Mouse (Mus musculus): ENCODE measurements at regions not wholly inside any gene's neighbourhood (a gene's known extent, or its start where the extent isn't known, plus 50 kb on each side); places are given as distances from the start of the nearest gene placed in this dataset.
"Not testable (repeated sequence)": the region's sequence is repeated elsewhere in the genome, so short reads cannot be mapped to it uniquely, and the experiment has no call there.

- no peak for ATAC-seq (ENCODE audit: poor library complexity, severe bottlenecking)
Observed at GRCm38 (mm10) chr17:82378248-82378820, 640.2 kb upstream of the Slc8a1 start.

DNA sequence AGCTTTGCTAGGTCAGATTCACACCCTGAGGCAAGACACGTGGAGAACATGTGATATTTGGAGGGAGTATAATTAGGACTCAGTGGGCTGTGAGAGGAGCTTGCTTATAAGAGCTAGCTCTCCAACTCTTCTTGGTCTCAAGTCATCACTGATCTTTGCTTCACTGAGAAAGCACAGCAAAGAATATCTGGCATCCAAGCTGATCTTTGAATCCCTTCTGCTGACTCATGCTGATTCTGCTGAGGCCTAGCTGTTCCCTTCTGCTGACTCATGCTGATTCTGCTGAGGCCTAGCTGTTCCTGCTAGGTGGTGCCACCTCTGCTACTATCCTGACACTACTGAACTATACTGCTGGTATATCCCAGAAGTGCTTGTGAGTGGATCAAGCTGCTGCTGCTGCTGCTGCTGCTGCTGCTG, 639.0 kb upstream of the Slc8a1 start:
- no peak for ATAC-seq (ENCODE audit: poor library complexity, severe bottlenecking)

DNA sequence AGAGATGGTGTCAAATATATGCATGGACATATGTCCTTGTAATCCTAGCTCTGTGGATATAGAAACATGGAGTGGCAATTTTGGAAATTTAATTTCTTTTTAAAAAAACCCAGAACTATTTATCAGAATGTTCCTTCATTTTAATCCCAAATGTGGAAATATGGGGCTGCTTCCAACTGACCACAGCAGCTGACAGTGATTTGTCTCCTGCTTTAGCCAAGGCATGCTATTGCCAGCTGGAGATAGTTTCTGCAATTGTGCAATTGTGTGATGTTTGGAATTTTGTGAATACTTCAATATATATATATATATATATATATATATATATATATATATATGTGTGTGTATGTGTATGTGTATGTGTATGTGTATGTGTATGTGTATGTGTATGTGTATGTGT, 629.7 kb upstream of the Slc8a1 start:
- ATAC-seq (ENCODE audit: poor library complexity, severe bottlenecking) = no peak

GRCm38 (mm10) chr17:82366001-82366400, 627.8 kb upstream of the Slc8a1 start:
- ATAC-seq (ENCODE audit: poor library complexity, severe bottlenecking) = no peak

GRCm38 (mm10) chr17:82348636-82349035, 610.5 kb upstream of the Slc8a1 start:
- ATAC-seq (ENCODE audit: poor library complexity, severe bottlenecking) = no peak

DNA sequence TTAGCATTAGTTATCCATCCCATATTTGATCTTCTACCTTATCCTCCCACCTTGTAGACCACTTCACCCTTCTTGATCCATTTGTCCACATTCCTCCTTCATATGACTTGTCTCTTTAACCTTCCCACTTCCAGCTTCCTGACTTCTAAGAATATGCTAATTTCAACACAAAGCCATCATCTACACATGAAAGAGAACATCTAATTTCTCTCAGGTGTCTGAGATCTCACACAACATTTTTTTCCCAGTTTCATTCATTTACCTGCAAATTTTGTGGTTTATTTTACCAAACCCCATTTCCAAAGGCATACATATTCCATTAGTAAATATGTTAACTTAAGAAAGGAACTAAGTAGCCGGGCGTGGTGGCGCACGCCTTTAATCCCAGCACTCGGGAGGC, 593.3 kb upstream of the Slc8a1 start:
- no peak for ATAC-seq (ENCODE audit: poor library complexity, severe bottlenecking)

- ATAC-seq (ENCODE audit: poor library complexity, severe bottlenecking) = no peak
Observed at GRCm38 (mm10) chr17:82312191-82312590, 574.0 kb upstream of the Slc8a1 start.

DNA sequence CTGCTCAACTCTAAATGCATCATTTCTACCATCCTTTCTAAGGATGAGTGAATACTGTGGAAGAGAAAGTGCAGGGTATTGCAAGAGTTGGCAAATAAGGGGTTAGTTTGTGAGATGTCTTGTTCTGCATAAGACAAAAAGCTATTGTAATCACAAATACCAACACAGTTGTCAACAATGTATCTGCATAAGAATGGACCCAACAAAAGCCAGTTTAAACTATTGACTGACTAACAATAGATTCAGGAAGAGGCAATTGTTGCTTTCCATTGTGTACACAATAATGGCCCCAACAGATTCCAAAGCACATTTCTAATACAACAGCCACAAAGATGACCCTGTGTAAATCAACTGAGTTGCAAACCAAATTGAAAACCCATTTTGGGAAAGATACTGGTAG, 568.2 kb upstream of the Slc8a1 start:
- no peak for ATAC-seq (ENCODE audit: poor library complexity, severe bottlenecking)

GRCm38 (mm10) chr17:82277728-82278127, 539.6 kb upstream of the Slc8a1 start:
- ATAC-seq (ENCODE audit: poor library complexity, severe bottlenecking) = no peak

DNA sequence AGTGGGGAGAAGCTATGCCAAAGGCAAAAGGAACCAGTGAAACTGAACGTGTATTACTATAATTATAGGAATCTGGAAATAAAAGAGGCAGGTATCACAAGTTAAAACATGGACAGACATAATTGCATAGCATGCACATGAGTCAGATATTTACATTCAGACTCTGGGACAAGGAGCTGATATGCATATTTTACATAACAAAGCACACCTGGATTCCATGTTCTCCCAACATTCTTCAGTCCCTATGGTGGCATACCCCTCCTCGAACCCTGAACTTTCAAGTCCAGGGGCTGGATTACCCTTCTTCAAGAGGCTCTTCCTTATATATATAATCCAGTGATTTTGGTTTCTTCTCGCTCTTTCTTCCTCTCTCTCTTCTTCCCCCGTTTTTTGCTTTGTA, 535.8 kb upstream of the Slc8a1 start:
- no peak for ATAC-seq (ENCODE audit: poor library complexity, severe bottlenecking)

DNA sequence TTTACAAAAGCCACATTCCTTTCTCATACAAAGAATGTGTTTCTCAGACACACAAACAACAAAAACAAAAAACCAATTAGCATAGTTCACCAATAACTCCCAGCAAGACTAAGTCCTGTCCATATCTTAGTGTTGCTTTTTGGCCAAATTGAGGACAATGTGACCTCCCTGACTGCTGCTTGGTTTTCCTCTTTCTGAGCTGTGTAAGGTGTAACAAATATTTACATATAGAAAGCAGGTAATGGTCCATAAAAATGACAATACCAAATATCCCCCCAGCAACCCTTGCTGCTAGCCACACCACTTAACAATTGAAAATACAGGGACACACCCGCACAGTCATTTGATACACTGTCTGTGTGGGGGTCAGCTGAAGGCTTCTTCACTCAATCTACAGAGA, 534.7 kb upstream of the Slc8a1 start:
- ATAC-seq (ENCODE audit: poor library complexity, severe bottlenecking) = no peak

GRCm38 (mm10) chr17:82266842-82267241, 528.7 kb upstream of the Slc8a1 start:
- ATAC-seq (ENCODE audit: poor library complexity, severe bottlenecking) = not testable (repeated sequence)

GRCm38 (mm10) chr17:82252362-82252761, 514.2 kb upstream of the Slc8a1 start:
- ATAC-seq (ENCODE audit: poor library complexity, severe bottlenecking) = no peak

DNA sequence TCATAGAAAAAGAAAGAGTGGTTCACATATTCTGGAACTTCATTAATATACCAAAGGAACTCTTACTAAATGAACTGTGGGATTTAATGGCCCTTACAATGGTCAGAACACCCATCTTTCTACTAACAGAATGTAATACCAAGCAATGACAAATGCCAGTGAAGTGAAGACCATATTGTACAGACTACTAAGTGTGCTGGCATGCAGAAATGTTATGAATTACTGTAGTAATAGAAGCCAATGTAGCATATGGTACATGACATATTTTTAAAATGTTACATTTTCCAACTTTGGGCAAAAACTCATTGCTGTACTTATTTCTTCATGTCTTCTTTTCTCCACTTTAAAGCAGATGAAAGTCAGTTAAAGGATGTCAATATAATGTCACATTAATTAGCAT, 513.7 kb upstream of the Slc8a1 start:
- no peak for ATAC-seq (ENCODE audit: poor library complexity, severe bottlenecking)

DNA sequence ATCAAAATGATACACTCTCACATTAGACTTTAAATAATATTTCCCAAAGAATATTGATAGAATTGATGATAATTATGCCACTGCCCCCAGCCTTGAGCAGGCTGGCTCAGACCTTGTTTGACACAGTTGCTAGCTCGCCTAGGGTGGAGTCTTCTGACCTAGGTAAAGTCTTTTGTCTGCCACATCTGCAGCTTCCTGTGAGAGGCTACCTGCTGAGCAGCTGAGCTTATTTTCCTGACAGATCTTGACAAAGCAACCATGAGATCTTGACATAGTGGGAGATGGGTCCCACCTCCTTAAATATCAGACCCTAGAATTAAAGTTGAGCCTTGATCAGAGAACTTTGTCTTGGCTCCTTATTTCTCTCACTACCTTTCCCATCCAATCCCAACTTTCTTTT, 500.2 kb upstream of the Slc8a1 start:
- no peak for ATAC-seq (ENCODE audit: poor library complexity, severe bottlenecking)

GRCm38 (mm10) chr17:82237456-82237855, 499.3 kb upstream of the Slc8a1 start:
- no peak for ATAC-seq (ENCODE audit: poor library complexity, severe bottlenecking)

DNA sequence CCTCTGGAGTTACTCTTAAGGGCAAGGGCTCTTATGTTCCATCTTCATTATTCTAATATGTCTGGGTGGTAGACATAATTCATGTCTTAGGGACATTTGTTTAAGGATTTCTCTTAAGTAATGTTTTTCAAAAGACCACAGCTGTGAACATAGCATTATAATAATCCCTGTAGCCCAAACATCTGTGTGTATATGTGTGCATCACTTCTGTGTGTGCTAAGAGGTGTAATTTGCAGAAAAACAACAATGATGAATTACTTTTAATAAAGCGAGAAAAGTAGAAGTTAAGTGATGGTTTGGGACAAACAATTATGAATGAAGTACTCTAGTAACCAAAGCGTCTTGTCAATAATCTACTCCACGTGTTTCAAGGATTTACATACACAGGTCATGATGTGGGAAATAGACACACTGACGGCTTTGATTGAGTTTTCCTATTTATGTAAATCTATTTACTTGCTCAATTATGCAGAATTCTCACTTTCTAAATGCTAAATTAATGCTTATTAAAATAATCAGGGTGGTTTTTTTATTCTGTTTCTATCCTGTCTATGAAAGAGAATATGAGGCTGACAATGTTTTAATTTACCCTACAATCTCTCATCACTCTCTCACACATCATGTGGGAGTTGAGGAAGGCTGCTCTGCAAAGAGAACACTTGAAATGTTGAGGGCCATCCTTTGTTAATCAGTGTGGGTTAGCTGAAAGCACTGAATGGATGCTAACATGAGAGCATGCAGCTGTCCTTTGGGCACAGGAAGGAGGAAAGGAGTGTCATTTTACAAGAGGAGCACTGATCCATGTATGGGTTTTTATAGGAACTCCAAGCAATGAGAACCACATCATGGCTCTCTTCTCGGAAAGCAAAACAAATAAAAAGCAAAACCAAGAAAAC, 477.8 kb upstream of the Slc8a1 start:
- no peak for ATAC-seq (ENCODE audit: poor library complexity, severe bottlenecking)

DNA sequence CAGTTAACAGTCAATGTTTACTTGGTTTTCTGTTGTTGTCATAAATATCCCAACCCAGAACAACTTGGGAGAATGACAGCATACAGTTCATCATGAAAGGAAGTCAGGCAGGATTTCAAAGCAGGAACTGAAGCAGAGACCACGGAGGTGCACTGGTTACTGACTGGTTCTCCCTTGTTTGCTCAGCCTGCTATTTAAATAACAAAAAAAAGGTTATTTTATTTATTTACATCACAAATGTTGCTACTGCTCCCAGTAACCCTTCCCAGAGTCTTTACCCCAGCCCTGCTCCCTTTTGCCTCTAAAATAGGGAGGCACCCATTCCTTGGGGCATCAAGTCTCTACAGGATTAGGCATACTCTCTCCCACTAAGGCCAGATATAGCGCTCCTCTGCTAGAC, 461.8 kb upstream of the Slc8a1 start:
- no peak for ATAC-seq (ENCODE audit: poor library complexity, severe bottlenecking)

- ATAC-seq (ENCODE audit: poor library complexity, severe bottlenecking) = no peak
Observed at GRCm38 (mm10) chr17:82199031-82199642, 461.0 kb upstream of the Slc8a1 start.

- ATAC-seq (ENCODE audit: poor library complexity, severe bottlenecking) = no peak
Observed at GRCm38 (mm10) chr17:82184261-82184660, 446.1 kb upstream of the Slc8a1 start.

- ATAC-seq (ENCODE audit: poor library complexity, severe bottlenecking) = no peak
Observed at GRCm38 (mm10) chr17:82171216-82171615, 433.0 kb upstream of the Slc8a1 start.

DNA sequence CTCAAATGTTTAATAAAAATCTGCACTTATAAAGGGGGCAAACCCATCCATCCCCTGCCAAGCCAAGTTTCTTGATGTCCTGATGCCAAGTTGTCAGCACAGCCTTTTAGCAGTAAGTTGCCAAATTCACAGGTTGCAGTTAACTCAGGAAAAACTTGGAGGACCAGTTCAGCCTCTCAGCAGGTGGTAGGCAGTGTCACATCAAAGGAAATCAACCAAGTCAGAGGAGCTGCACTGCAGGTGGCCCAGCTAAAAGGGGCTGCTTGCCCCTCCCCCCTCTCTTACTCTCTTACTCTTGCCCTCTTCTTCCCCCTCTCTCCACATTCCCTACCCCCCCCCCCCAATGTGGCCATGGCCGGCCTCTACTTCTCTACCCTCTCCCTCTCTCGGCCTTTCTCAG, 415.3 kb upstream of the Slc8a1 start:
- no peak for ATAC-seq (ENCODE audit: poor library complexity, severe bottlenecking)
